Mouse (Mus musculus): ENCODE data around the gene Cox6a1. TPM values are rescaled to one million over a fixed set of nuclear protein-coding genes. Genes with fewer than 3 reads are reported as not detected.
"Not testable (repeated sequence)": the region's sequence is repeated elsewhere in the genome, so short reads cannot be mapped to it uniquely, and the experiment has no call there.

The Cox6a1 gene
- polyA plus RNA-seq (2012; rRNA removed), result 2,613 and 2,894 TPM in 2 replicates

GRCm38 (mm10) chr5:115348546-115349224 lies at the start of gene Cox6a1:
TSS of gene Cox6a1 (minus strand) at chr5:115348981.
- peak; percentile 88 for TF ChIP-seq POLR2A (IDR thresholded peaks at IDR 0.05; ENCODE audit: extremely low read depth, insufficient read depth, low read length)
- no peak for TF ChIP-seq CTCF (IDR thresholded peaks at IDR 0.05; ENCODE audit: extremely low read depth, insufficient read depth, low read length)
- Histone ChIP-seq H3K4me3 (ENCODE audit: insufficient read depth, low read length) (peak within 1 kb of the TSS; percentile 70), H3K27ac (ENCODE audit: insufficient read depth, low read length) (peak within 1 kb of the TSS; percentile 25; the same call in 1 of the 2 replicates), H3K4me1 (ENCODE audit: control insufficient read depth, insufficient read depth, low read length) (peaks cover 3% of the 10 kb centered on the region; the same call in 1 of the 2 replicates)

DNA sequence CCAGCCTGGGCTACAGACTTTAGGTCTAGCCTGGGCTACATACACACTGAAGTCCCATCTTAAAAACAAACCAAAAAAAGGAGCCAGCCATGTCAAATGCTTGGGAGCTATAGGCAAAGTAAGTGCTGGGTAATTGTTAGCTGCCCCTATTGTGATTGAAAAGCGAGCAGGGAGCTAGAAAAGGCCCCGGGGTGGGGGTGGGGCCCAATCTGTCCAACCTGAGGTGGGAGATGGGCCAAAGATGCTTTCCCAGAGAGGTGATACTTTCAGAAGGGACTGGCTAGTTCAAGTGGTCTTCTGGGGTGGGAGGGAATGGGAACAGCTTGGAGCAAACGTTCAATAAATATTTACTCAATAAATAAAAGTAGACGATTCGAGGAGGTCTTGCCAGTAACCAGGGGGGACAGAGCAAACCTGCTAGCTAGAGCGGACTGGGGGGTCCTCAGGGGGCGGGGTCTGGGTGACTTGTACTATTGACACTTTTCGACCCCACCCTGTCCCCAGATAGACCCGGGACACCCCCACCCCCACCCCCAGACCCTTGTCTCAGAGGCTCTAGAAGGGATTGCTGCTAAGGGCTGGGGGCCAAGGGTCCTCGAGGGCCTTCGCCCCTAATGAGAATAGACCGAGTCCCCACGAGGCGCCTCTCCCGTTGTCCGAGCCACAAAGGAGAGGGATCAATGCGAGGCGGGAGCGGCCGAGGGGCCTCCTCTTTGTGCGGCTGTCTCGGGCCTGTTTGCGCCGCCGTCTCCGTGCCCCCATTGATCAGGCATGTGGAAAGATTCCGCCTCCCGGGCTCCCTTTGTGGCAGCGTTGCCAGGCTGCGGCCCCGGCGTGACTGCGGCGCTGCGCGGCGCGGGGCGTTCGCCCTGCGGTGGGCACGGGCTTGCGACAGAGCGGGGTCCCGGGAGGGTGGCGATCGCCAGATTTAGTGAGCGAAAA lies 49.3 kb upstream of the Cox6a1 start:
- H3K27ac ChIP-seq (ENCODE audit: insufficient read depth, low read length), result no peak overlapping the region
- TF ChIP-seq CTCF (IDR thresholded peaks at IDR 0.05; ENCODE audit: extremely low read depth, insufficient read depth, low read length), result no peak
- TF ChIP-seq POLR2A (IDR thresholded peaks at IDR 0.05; ENCODE audit: extremely low read depth, insufficient read depth, low read length), result no peak
- H3K4me3 ChIP-seq (ENCODE audit: insufficient read depth, low read length), result peak overlapping the region; percentile 26; the same call in 1 of the 2 replicates
- no peaks in the 10 kb centered on the region; the same call in 1 of the 2 replicates for H3K4me1 ChIP-seq (ENCODE audit: control insufficient read depth, insufficient read depth, low read length)

DNA sequence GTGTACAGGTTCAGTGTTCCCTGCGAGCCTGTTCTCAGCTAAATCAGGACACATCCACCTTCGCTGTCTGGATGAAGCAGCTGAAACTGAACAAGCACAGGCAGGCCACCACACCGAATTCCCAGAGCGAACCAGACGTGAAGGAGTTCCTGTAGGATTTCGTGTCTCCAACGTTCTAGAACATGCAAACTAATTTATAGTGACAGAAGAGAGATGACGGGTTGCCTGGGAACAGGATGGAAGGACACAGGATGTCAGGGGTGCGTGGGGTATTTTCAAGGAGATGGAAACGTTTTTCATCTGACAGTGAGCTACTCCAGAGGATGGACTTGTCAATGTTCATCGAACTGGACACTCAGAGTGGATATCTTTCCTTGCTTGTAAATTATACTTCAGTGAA lies 47.9 kb upstream of the Cox6a1 start:
- Histone ChIP-seq H3K27ac (ENCODE audit: insufficient read depth, low read length) (no peak overlapping the region), H3K4me3 (ENCODE audit: insufficient read depth, low read length) (no peak overlapping the region), H3K4me1 (ENCODE audit: control insufficient read depth, insufficient read depth, low read length) (no peaks in the 10 kb centered on the region; the same call in 1 of the 2 replicates)
- no peak for TF ChIP-seq POLR2A (IDR thresholded peaks at IDR 0.05; ENCODE audit: extremely low read depth, insufficient read depth, low read length)
- no peak for TF ChIP-seq CTCF (IDR thresholded peaks at IDR 0.05; ENCODE audit: extremely low read depth, insufficient read depth, low read length)

GRCm38 (mm10) chr5:115394836-115395235 lies 46.1 kb upstream of the Cox6a1 start:
- Histone ChIP-seq H3K27ac (ENCODE audit: insufficient read depth, low read length) (no peak overlapping the region), H3K4me1 (ENCODE audit: control insufficient read depth, insufficient read depth, low read length) (no peaks in the 10 kb centered on the region; the same call in 1 of the 2 replicates), H3K4me3 (ENCODE audit: insufficient read depth, low read length) (no peak overlapping the region)
- no peak for TF ChIP-seq CTCF (IDR thresholded peaks at IDR 0.05; ENCODE audit: extremely low read depth, insufficient read depth, low read length)
- TF ChIP-seq POLR2A (IDR thresholded peaks at IDR 0.05; ENCODE audit: extremely low read depth, insufficient read depth, low read length), result no peak

- no peak for TF ChIP-seq POLR2A (IDR thresholded peaks at IDR 0.05; ENCODE audit: extremely low read depth, insufficient read depth, low read length)
- no peak for TF ChIP-seq CTCF (IDR thresholded peaks at IDR 0.05; ENCODE audit: extremely low read depth, insufficient read depth, low read length)
- no peak overlapping the region for H3K4me3 ChIP-seq (ENCODE audit: insufficient read depth, low read length)
- H3K4me1 ChIP-seq (ENCODE audit: control insufficient read depth, insufficient read depth, low read length), result no peaks in the 10 kb centered on the region; the same call in 1 of the 2 replicates
- no peak overlapping the region for H3K27ac ChIP-seq (ENCODE audit: insufficient read depth, low read length)
Measured at GRCm38 (mm10) chr5:115394223-115394622, 45.4 kb upstream of the Cox6a1 start.

DNA sequence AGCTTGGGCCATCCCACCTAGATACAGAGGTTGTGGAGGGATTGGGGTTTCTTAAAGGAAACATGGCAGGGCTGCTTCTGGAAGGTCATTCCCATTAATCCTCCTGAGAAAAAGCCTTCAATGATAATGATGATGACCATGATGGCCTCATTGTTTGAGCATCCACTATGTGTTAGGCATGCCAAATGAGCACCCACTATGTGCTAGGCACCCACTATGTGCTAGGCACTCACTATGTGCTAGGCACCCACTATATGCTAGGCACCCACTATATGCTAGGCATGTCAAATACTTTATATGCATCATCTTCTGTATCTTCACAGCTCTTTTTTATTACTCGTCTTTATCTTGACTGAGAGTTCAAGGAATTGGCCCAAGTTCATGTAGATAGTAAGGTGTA lies 44.2 kb upstream of the Cox6a1 start:
- Histone ChIP-seq H3K4me1 (ENCODE audit: control insufficient read depth, insufficient read depth, low read length) (no peaks in the 10 kb centered on the region), H3K27ac (ENCODE audit: insufficient read depth, low read length) (no peak overlapping the region), H3K4me3 (ENCODE audit: insufficient read depth, low read length) (no peak overlapping the region)
- TF ChIP-seq POLR2A (IDR thresholded peaks at IDR 0.05; ENCODE audit: extremely low read depth, insufficient read depth, low read length) (no peak), CTCF (IDR thresholded peaks at IDR 0.05; ENCODE audit: extremely low read depth, insufficient read depth, low read length) (no peak)

GRCm38 (mm10) chr5:115391935-115392334 lies 43.2 kb upstream of the Cox6a1 start:
- H3K4me1 ChIP-seq (ENCODE audit: control insufficient read depth, insufficient read depth, low read length), result no peaks in the 10 kb centered on the region
- no peak overlapping the region for H3K27ac ChIP-seq (ENCODE audit: insufficient read depth, low read length)
- TF ChIP-seq CTCF (IDR thresholded peaks at IDR 0.05; ENCODE audit: extremely low read depth, insufficient read depth, low read length) (no peak), POLR2A (IDR thresholded peaks at IDR 0.05; ENCODE audit: extremely low read depth, insufficient read depth, low read length) (no peak)
- no peak overlapping the region for H3K4me3 ChIP-seq (ENCODE audit: insufficient read depth, low read length)

DNA sequence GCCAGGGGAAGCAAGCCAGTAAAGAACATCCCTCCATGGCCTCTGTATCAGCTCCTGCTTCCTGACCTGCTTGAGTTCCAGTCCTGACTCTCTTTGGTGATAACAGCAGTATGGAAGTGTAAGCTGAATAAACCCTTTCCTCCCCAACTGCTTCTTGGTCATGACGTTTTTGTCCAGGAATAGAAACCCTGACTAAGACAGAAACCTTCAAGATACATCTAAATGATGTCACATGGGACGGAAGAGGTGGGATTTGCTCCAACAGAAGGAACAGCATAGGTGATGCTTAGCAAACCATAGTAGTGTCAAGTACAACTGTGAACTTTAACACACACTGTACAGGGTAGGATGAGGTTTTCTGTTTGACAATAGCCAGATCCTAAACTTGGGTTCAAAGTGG lies 30.1 kb upstream of the Cox6a1 start:
- H3K27ac ChIP-seq (ENCODE audit: insufficient read depth, low read length); H3K4me3 ChIP-seq (ENCODE audit: insufficient read depth, low read length); H3K4me1 ChIP-seq (ENCODE audit: control insufficient read depth, insufficient read depth, low read length): not testable (repeated sequence)

DNA sequence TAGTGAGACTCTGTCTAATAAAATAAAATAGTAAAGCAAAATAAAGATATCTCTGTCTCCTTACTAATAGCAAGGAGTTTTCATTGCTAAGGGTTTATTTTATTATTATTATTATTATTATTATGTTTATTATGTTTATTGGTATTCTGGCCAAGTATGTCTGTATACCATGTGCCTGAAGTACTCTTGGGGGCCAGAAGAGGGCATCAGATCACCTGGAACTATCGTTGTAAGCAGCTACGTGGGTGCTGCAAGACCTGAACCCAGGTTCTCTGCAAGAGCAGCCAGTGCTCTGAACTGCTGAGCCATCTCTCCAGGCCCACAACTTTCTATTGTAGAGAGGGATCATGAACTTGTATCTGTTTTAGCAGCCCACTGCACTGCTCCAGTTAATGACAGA lies 26.7 kb upstream of the Cox6a1 start:
- H3K27ac ChIP-seq (ENCODE audit: insufficient read depth, low read length), result no peak overlapping the region
- H3K4me3 ChIP-seq (ENCODE audit: insufficient read depth, low read length), result no peak overlapping the region
- TF ChIP-seq POLR2A (IDR thresholded peaks at IDR 0.05; ENCODE audit: extremely low read depth, insufficient read depth, low read length) (no peak), CTCF (IDR thresholded peaks at IDR 0.05; ENCODE audit: extremely low read depth, insufficient read depth, low read length) (no peak)

More for the DNA sequence above, 26.7 kb upstream of the Cox6a1 start:
- no peaks in the 10 kb centered on the region for H3K4me1 ChIP-seq (ENCODE audit: control insufficient read depth, insufficient read depth, low read length)

All from cortical plate, adult 2 months (tissue).